Mouse (Mus musculus) heart, embryonic 11.5 days (tissue): ENCODE measurements at regions not wholly inside any gene's neighbourhood (a gene's known extent, or its start where the extent isn't known, plus 50 kb on each side); places are given as distances from the start of the nearest gene placed in this dataset.

Source experiments
- ATAC-seq: fragments of 200-750 bp; cut with Nextera tagmentation; replicated peaks from 2 replicates; pipeline ENCODE4 v1.8.0; 2017; ENCODE audit warnings: moderate library complexity; ENCODE audit not compliant: insufficient number of reproducible peaks, low FRiP score, low TSS enrichment
- H3K27ac ChIP-seq: fragments of 300-500 bp; sonication (generic); 2 replicates; pipeline ENCODE4 v1.5.1; 2014; ENCODE audit warnings: mild to moderate bottlenecking, low read depth, low read length
- H3K27me3 ChIP-seq: fragments of 300-500 bp; sonication (generic); 2 replicates; pipeline ENCODE4 v1.6.1; 2014; ENCODE audit warnings: mild to moderate bottlenecking, low read length, mixed read lengths; ENCODE audit not compliant: control insufficient read depth, insufficient read depth
- H3K36me3 ChIP-seq: fragments of 300-500 bp; sonication (generic); 2 replicates; pipeline ENCODE4 v1.6.1; 2014; ENCODE audit warnings: mild to moderate bottlenecking, low read length, moderate library complexity, mixed read lengths; ENCODE audit not compliant: control insufficient read depth, insufficient read depth
- H3K4me1 ChIP-seq: fragments of 300-500 bp; sonication (generic); 2 replicates; pipeline ENCODE4 v1.6.1; 2014; ENCODE audit warnings: low read length; ENCODE audit not compliant: control insufficient read depth, insufficient read depth
- H3K4me2 ChIP-seq: fragments of 300-500 bp; sonication (generic); 2 replicates; pipeline ENCODE4 v1.6.1; 2014; ENCODE audit warnings: mild to moderate bottlenecking, moderate library complexity
- H3K4me3 ChIP-seq: fragments of 300-500 bp; sonication (generic); 2 replicates; pipeline ENCODE4 v1.5.1; 2014; ENCODE audit warnings: low read depth, low read length
- H3K9ac ChIP-seq: fragments of 300-500 bp; sonication (generic); 2 replicates; pipeline ENCODE4 v1.6.1; 2014; ENCODE audit warnings: mild to moderate bottlenecking, low read depth, low read length, moderate library complexity
- H3K9me3 ChIP-seq: fragments of 300-500 bp; sonication (generic); replicated peaks from 2 replicates; pipeline ENCODE4 v1.6.1; 2016; ENCODE audit warnings: low read length; ENCODE audit not compliant: control insufficient read depth
- WGBS: fragments of 180-500 bp; shearing (Covaris S2); extraction: QIAGEN DNeasy Blood & Tissue Kit; methylation state at CpG from one replicate; pipeline ENCODE4 v1.1.7; 2014; ENCODE audit not compliant: insufficient replicate concordance; 5-methylcytosine and 5-hydroxymethylcytosine counted together

DNA sequence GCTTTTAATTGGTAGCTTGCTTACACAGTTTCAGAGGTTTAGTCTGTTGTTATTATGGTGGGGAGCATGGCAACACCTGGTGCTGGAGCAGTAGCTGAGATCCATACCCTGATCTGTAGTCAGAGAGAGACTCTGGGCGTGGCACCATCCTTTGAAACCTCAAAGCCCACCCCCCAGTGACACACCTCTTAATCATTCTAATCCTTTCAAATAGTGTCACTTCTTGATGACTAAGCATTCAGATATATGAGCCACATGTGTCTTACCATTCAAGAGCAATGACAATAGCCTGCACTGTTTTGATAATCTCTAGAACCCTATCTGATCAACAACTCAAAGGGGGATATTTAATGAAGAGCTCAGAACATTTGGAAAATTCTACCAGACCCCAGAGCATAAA lies 57.6 kb upstream of the Mroh9 start:
- ATAC-seq, result no peak
- H3K27ac ChIP-seq, result no peak overlapping the region
- H3K9me3 ChIP-seq, result no peaks in the 10 kb centered on the region
- H3K36me3 ChIP-seq, result no peaks in the 10 kb centered on the region
- no peaks in the 10 kb centered on the region for H3K4me1 ChIP-seq
- WGBS, result 74% methylated on average over 1 of the region's 1 CpGs
- no peaks in the 10 kb centered on the region for H3K27me3 ChIP-seq
- no peak overlapping the region for H3K4me2 ChIP-seq
- no peak overlapping the region for H3K4me3 ChIP-seq
- no peak overlapping the region for H3K9ac ChIP-seq

DNA sequence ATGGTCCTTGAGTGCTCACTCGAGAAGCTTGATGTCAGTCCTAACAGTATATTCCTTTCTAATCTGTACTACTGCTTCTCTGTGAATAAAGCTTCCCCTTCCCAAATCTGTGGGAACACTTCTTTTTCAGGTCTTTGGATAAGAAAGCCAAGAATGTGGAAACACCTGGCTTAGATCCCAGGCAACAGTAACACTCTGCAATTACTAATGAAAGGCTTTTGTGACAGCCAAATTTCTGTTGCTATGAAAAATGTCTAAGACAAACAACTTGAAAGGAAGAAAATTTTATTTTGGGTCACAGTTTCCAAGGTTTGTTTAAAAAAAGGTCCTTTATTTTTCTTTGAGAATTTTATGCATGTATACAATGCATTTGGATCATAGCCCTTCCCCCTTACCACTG lies 56.0 kb upstream of the Mroh9 start:
- ATAC-seq, result no peak
- no peaks in the 10 kb centered on the region for H3K9me3 ChIP-seq
- no peak overlapping the region for H3K4me3 ChIP-seq
- H3K9ac ChIP-seq, result no peak overlapping the region
- no peak overlapping the region for H3K4me2 ChIP-seq
- H3K4me1 ChIP-seq, result no peaks in the 10 kb centered on the region
- H3K27me3 ChIP-seq, result no peaks in the 10 kb centered on the region
- 81% methylated on average over 1 of the region's 1 CpGs for WGBS
- no peak overlapping the region for H3K27ac ChIP-seq
- H3K36me3 ChIP-seq, result no peaks in the 10 kb centered on the region

DNA sequence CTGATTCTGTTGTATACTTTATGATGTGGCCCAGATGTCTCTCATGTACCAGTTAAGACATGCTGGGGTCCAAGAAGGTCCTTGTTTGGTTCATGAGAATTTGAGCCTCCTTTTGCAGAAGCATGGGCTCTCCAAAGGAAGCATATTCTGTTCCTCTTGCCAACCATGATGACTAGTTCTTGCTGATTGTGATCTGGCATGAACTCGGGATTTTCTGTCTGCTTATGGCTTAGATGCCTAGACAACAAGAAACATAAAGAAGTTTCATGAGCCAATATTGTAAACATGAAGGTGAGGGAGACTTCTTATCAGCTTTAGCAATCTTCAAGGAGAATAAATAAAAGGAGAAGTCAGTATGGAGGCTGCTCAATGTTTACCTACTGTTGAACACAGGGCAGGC lies 52.7 kb upstream of the Mroh9 start:
- Histone ChIP-seq H3K27ac (no peak overlapping the region), H3K36me3 (no peaks in the 10 kb centered on the region), H3K9me3 (no peaks in the 10 kb centered on the region), H3K4me1 (no peaks in the 10 kb centered on the region), H3K27me3 (no peaks in the 10 kb centered on the region), H3K9ac (no peak overlapping the region), H3K4me2 (no peak overlapping the region), H3K4me3 (no peak overlapping the region)
- ATAC-seq, result no peak
- 44% methylated on average over 1 of the region's 1 CpGs for WGBS
